Mouse (Mus musculus) heart, postnatal 0 days (tissue): ENCODE results near the gene Olfr568. TPM values are rescaled to one million over a fixed set of nuclear protein-coding genes. Genes with fewer than 3 reads are reported as not detected.
A peak's percentile ranks its signal among the peaks of the same experiment; 100 is the strongest.

ENCODE experiments used
- ATAC-seq: fragments of 200-750 bp; cut with Nextera tagmentation; 2 replicates; pipeline ENCODE4 v1.8.0; 2017; ENCODE audit warnings: low read depth, moderate number of reproducible peaks, moderate library complexity; ENCODE audit not compliant: insufficient read depth
- DNase-seq: peaks from one replicate; pipeline ENCODE4 v3.0.0-alpha.2; 2016; ENCODE audit warnings: low spot score
- H3K27ac ChIP-seq: fragments of 300-500 bp; sonication (generic); 2 replicates; pipeline ENCODE4 v1.5.1; 2014; ENCODE audit warnings: low read depth, mild to moderate bottlenecking
- H3K27me3 ChIP-seq: fragments of 300-500 bp; sonication (generic); 2 replicates; pipeline ENCODE4 v1.6.1; 2014; ENCODE audit warnings: low read length, mixed read lengths; ENCODE audit not compliant: control insufficient read depth, insufficient read depth
- H3K36me3 ChIP-seq: fragments of 300-500 bp; sonication (generic); replicated peaks from 2 replicates; pipeline ENCODE4 v1.6.1; 2014; ENCODE audit warnings: low read length, mixed read lengths; ENCODE audit not compliant: control insufficient read depth, insufficient read depth
- H3K4me1 ChIP-seq: fragments of 300-500 bp; sonication (generic); 2 replicates; pipeline ENCODE4 v1.6.1; 2014; ENCODE audit warnings: antibody characterized with exemption; ENCODE audit not compliant: control insufficient read depth, insufficient read depth
- H3K4me2 ChIP-seq: fragments of 300-500 bp; sonication (generic); 2 replicates; pipeline ENCODE4 v1.6.1; 2014; ENCODE audit warnings: low read depth, mild to moderate bottlenecking, low read length, moderate library complexity
- H3K4me3 ChIP-seq: fragments of 300-500 bp; sonication (generic); 2 replicates; pipeline ENCODE4 v1.5.1; 2014; ENCODE audit warnings: low read depth, low read length
- H3K9ac ChIP-seq: fragments of 300-500 bp; sonication (generic); replicated peaks from 2 replicates; pipeline ENCODE4 v1.6.1; 2014; ENCODE audit warnings: low read depth, low read length, mixed read lengths
- H3K9me3 ChIP-seq: fragments of 300-500 bp; sonication (generic); replicated peaks from 2 replicates; pipeline ENCODE4 v1.6.1; 2016; ENCODE audit warnings: low read length; ENCODE audit not compliant: control insufficient read depth
- CTCF ChIP-seq: IDR thresholded peaks from 2 replicates; pipeline ENCODE4 v1.5.1; 2016; ENCODE audit warnings: antibody characterized with exemption, control low read depth, low read depth
- EP300 ChIP-seq: IDR thresholded peaks from 2 replicates; pipeline ENCODE4 v1.6.1; 2016; ENCODE audit warnings: antibody characterized with exemption, low read depth
- WGBS: fragments of 180-500 bp; shearing (Covaris S2); extraction: QIAGEN DNeasy Blood & Tissue Kit; methylation state at CpG from one replicate; pipeline ENCODE4 v1.1.7; 2014; 5-methylcytosine and 5-hydroxymethylcytosine counted together
- polyA plus RNA-seq: library from polyadenylated mRNA; unstranded; fragments of >200 nt; fragmentation: Nextera tagmentation; extraction: Ambion mirVana; gene quantifications from 2 replicates; pipeline ENCODE4 v1.2.1, GENCODE M21; 2015
- total RNA-seq: library from RNA; depleted of rRNA; stranded (reverse); fragments of >200 nt; gene quantifications from 2 replicates; pipeline ENCODE4 v1.2.3, GENCODE M21; 2014; ENCODE audit warnings: low replicate concordance; rRNA removed

Olfr568 gene
- total and polyA plus RNA-seq, 2 experiments from 2014 or later: not detected

GRCm38 (mm10) chr7:102917032-102917875, 40.3 kb downstream of the Olfr568 start, which contains the start of gene Olfr571:
Olfr571 (minus strand) TSS chr7:102917536.
- ATAC-seq: no peak
- no peak for TF ChIP-seq CTCF
- no peak for TF ChIP-seq EP300
- 69% methylated on average over 4 of the region's 4 CpGs for WGBS

GRCm38 (mm10) chr7:102919632-102920031, 42.7 kb downstream of the Olfr568 start:
- ATAC-seq: no peak
- Histone ChIP-seq H3K4me2 (no peak overlapping the region), H3K27ac (no peak overlapping the region), H3K9me3 (no peaks in the 10 kb centered on the region), H3K9ac (no peak overlapping the region), H3K4me1 (0 out of 2 replicates have a peak, but pooled peaks cover 3% of the 10 kb centered on the region), H3K4me3 (no peak overlapping the region), H3K27me3 (no peaks in the 10 kb centered on the region), H3K36me3 (no peaks in the 10 kb centered on the region)
- WGBS: 5% methylated on average over 1 of the region's 1 CpGs
- TF ChIP-seq EP300 (no peak), CTCF (peak; percentile 84)
- peak; percentile 46 for DNase-seq

More at GRCm38 (mm10) chr7:102917032-102917875, 40.3 kb downstream of the Olfr568 start, which contains the start of gene Olfr571:
- no peak for DNase-seq
- H3K27me3 ChIP-seq: no peaks in the 10 kb centered on the region
- H3K9me3 ChIP-seq: no peaks in the 10 kb centered on the region
- 0 out of 2 replicates have a peak, but pooled peaks cover 3% of the 10 kb centered on the region for H3K4me1 ChIP-seq
- H3K36me3 ChIP-seq: no peaks in the 10 kb centered on the region
- no peak within 1 kb of the TSS for H3K4me2 ChIP-seq
- H3K9ac ChIP-seq: no peak within 1 kb of the TSS
- H3K4me3 ChIP-seq: no peak within 1 kb of the TSS
- no peak within 1 kb of the TSS for H3K27ac ChIP-seq

GRCm38 (mm10) chr7:102924109-102924508, 47.2 kb downstream of the Olfr568 start, which contains the start of gene Olfr572:
Olfr572 (plus strand) TSS chr7:102924409.
- no peaks in the 10 kb centered on the region for H3K27me3 ChIP-seq
- no peak for TF ChIP-seq CTCF
- no peak for TF ChIP-seq EP300
- DNase-seq (no peak), ATAC-seq (no peak)
- no peaks in the 10 kb centered on the region for H3K9me3 ChIP-seq
- WGBS: 57% methylated on average over 1 of the region's 1 CpGs
- H3K36me3 ChIP-seq: no peaks in the 10 kb centered on the region
- no peak within 1 kb of the TSS for H3K9ac ChIP-seq
- no peaks in the 10 kb centered on the region for H3K4me1 ChIP-seq
- no peak within 1 kb of the TSS for H3K27ac ChIP-seq
- no peak within 1 kb of the TSS for H3K4me2 ChIP-seq
- H3K4me3 ChIP-seq: no peak within 1 kb of the TSS

GRCm38 (mm10) chr7:102927105-102927504, 50.2 kb downstream of the Olfr568 start:
- DNase-seq (no peak), ATAC-seq (no peak)
- H3K4me1 ChIP-seq: no peaks in the 10 kb centered on the region
- no peak overlapping the region for H3K4me3 ChIP-seq
- H3K4me2 ChIP-seq: no peak overlapping the region
- no peak for TF ChIP-seq EP300
- no peaks in the 10 kb centered on the region for H3K36me3 ChIP-seq
- no peaks in the 10 kb centered on the region for H3K9me3 ChIP-seq
- H3K9ac ChIP-seq: no peak overlapping the region
- WGBS: 66% methylated on average over 3 of the region's 3 CpGs
- no peaks in the 10 kb centered on the region for H3K27me3 ChIP-seq
- no peak overlapping the region for H3K27ac ChIP-seq

Other genes starting within 250 kb of the Olfr568 start
- gene Olfr554, start 238.7 kb upstream of the Olfr568 start, total RNA-seq: not detected in 2 replicates
- gene Olfr554, start 238.7 kb upstream of the Olfr568 start, polyA plus RNA-seq: not detected in 2 replicates
- gene Olfr555, start 218.3 kb upstream of the Olfr568 start, total RNA-seq: not detected in 2 replicates
- gene Olfr555, start 218.3 kb upstream of the Olfr568 start, polyA plus RNA-seq: not detected in 2 replicates
- gene Olfr556, start 212.2 kb upstream of the Olfr568 start, total RNA-seq: not detected in 2 replicates
- gene Olfr556, start 212.2 kb upstream of the Olfr568 start, polyA plus RNA-seq: not detected in 2 replicates
- gene Trim68, start 189.8 kb upstream of the Olfr568 start, total RNA-seq: 10.0 and 22.4 TPM in 2 replicates
- gene Trim68, start 189.8 kb upstream of the Olfr568 start, polyA plus RNA-seq: 8.3 and 8.9 TPM in 2 replicates
- not detected in 2 replicates for gene Olfr557, start 181.2 kb upstream of the Olfr568 start, total RNA-seq
- not detected in 2 replicates for gene Olfr557, start 181.2 kb upstream of the Olfr568 start, polyA plus RNA-seq
- 1.2 and 1.5 TPM in 2 replicates for gene Olfr558, start 174.9 kb upstream of the Olfr568 start, total RNA-seq
- 2.2 and 2.3 TPM in 2 replicates for gene Olfr558, start 174.9 kb upstream of the Olfr568 start, polyA plus RNA-seq
- gene Olfr33, start 158.1 kb upstream of the Olfr568 start, total RNA-seq: not detected in 2 replicates
- not detected in 2 replicates for gene Olfr33, start 158.1 kb upstream of the Olfr568 start, polyA plus RNA-seq
- not detected in 2 replicates for gene Olfr559, start 149.6 kb upstream of the Olfr568 start, total RNA-seq
- not detected in 2 replicates for gene Olfr559, start 149.6 kb upstream of the Olfr568 start, polyA plus RNA-seq
- gene Olfr560, start 117.8 kb upstream of the Olfr568 start, total RNA-seq: not detected in 2 replicates
- gene Olfr560, start 117.8 kb upstream of the Olfr568 start, polyA plus RNA-seq: not detected in 2 replicates
- gene Olfr78, start 117.7 kb upstream of the Olfr568 start, total RNA-seq: 1.0 and 4.1 TPM in 2 replicates
- gene Olfr78, start 117.7 kb upstream of the Olfr568 start, polyA plus RNA-seq: 0.34 and 0.60 TPM in 2 replicates
- not detected in 2 replicates for gene Olfr561, start 105.9 kb upstream of the Olfr568 start, total RNA-seq
- not detected in 2 replicates for gene Olfr561, start 105.9 kb upstream of the Olfr568 start, polyA plus RNA-seq
- gene Olfr564, start 73.6 kb upstream of the Olfr568 start, total RNA-seq: not detected in 2 replicates
- gene Olfr564, start 73.6 kb upstream of the Olfr568 start, polyA plus RNA-seq: not detected in 2 replicates
- gene Olfr566, start 18.4 kb upstream of the Olfr568 start, total RNA-seq: not detected in 2 replicates
- not detected in 2 replicates for gene Olfr566, start 18.4 kb upstream of the Olfr568 start, polyA plus RNA-seq
- not detected in 2 replicates for gene Olfr569, start 13.8 kb downstream of the Olfr568 start, total RNA-seq
- gene Olfr569, start 13.8 kb downstream of the Olfr568 start, polyA plus RNA-seq: not detected in 2 replicates
- not detected in 2 replicates for gene Olfr570, start 17.5 kb downstream of the Olfr568 start, total RNA-seq
- gene Olfr570, start 17.5 kb downstream of the Olfr568 start, polyA plus RNA-seq: not detected in 2 replicates
- not detected in 2 replicates for gene Olfr571, start 40.4 kb downstream of the Olfr568 start, total RNA-seq
- not detected in 2 replicates for gene Olfr571, start 40.4 kb downstream of the Olfr568 start, polyA plus RNA-seq
- not detected in 2 replicates for gene Olfr572, start 47.3 kb downstream of the Olfr568 start, total RNA-seq
- not detected in 2 replicates for gene Olfr572, start 47.3 kb downstream of the Olfr568 start, polyA plus RNA-seq
- not detected in 2 replicates for gene Olfr573-ps1, start 65.5 kb downstream of the Olfr568 start, total RNA-seq
- not detected in 2 replicates for gene Olfr573-ps1, start 65.5 kb downstream of the Olfr568 start, polyA plus RNA-seq
- not detected in 2 replicates for gene Olfr574, start 71.3 kb downstream of the Olfr568 start, total RNA-seq
- not detected in 2 replicates for gene Olfr574, start 71.3 kb downstream of the Olfr568 start, polyA plus RNA-seq
- gene Olfr575, start 81.7 kb downstream of the Olfr568 start, total RNA-seq: not detected in 2 replicates
- not detected in 2 replicates for gene Olfr575, start 81.7 kb downstream of the Olfr568 start, polyA plus RNA-seq
- gene Olfr576, start 85.5 kb downstream of the Olfr568 start, total RNA-seq: not detected in 2 replicates
- not detected in 2 replicates for gene Olfr576, start 85.5 kb downstream of the Olfr568 start, polyA plus RNA-seq
- gene Olfr577, start 98.8 kb downstream of the Olfr568 start, total RNA-seq: not detected in 2 replicates
- not detected in 2 replicates for gene Olfr577, start 98.8 kb downstream of the Olfr568 start, polyA plus RNA-seq
- gene Olfr578, start 112.2 kb downstream of the Olfr568 start, total RNA-seq: not detected in 2 replicates
- not detected in 2 replicates for gene Olfr578, start 112.2 kb downstream of the Olfr568 start, polyA plus RNA-seq
- gene Olfr582, start 160.9 kb downstream of the Olfr568 start, total RNA-seq: not detected in 2 replicates
- not detected in 2 replicates for gene Olfr582, start 160.9 kb downstream of the Olfr568 start, polyA plus RNA-seq
- not detected in 2 replicates for gene Olfr583, start 174.2 kb downstream of the Olfr568 start, total RNA-seq
- gene Olfr583, start 174.2 kb downstream of the Olfr568 start, polyA plus RNA-seq: not detected in 2 replicates
- gene Olfr584, start 204.8 kb downstream of the Olfr568 start, total RNA-seq: not detected in 2 replicates
- not detected in 2 replicates for gene Olfr584, start 204.8 kb downstream of the Olfr568 start, polyA plus RNA-seq
- gene Olfr585, start 220.6 kb downstream of the Olfr568 start, total RNA-seq: not detected in 2 replicates
- not detected in 2 replicates for gene Olfr585, start 220.6 kb downstream of the Olfr568 start, polyA plus RNA-seq
- not detected in 2 replicates for gene Olfr586, start 248.5 kb downstream of the Olfr568 start, total RNA-seq
- not detected in 2 replicates for gene Olfr586, start 248.5 kb downstream of the Olfr568 start, polyA plus RNA-seq